Mouse (Mus musculus) liver, embryonic 15.5 days (tissue): ENCODE results near the gene Mymk. TPM values are rescaled to one million over a fixed set of nuclear protein-coding genes. Genes with fewer than 3 reads are reported as not detected.

ENCODE experiments used
- ATAC-seq: fragments of 200-750 bp; cut with Nextera tagmentation; 2 replicates; pipeline ENCODE4 v1.8.0; 2017; ENCODE audit warnings: moderate number of reproducible peaks, mild to moderate bottlenecking, moderate library complexity; ENCODE audit not compliant: insufficient read depth
- H3K27ac ChIP-seq: fragments of 300-500 bp; sonication (generic); replicated peaks from 2 replicates; pipeline ENCODE4 v1.5.1; 2015; ENCODE audit warnings: mild to moderate bottlenecking, inconsistent platforms
- H3K27me3 ChIP-seq: fragments of 300-500 bp; sonication (generic); 2 replicates; pipeline ENCODE4 v1.6.1; 2015; ENCODE audit warnings: mild to moderate bottlenecking, inconsistent platforms
- H3K36me3 ChIP-seq: fragments of 300-500 bp; sonication (generic); replicated peaks from 2 replicates; pipeline ENCODE4 v1.6.1; 2015; ENCODE audit warnings: moderate library complexity, mild to moderate bottlenecking, inconsistent platforms
- H3K4me1 ChIP-seq: fragments of 300-500 bp; sonication (generic); replicated peaks from 2 replicates; pipeline ENCODE4 v1.6.1; 2015; ENCODE audit warnings: inconsistent platforms
- H3K4me2 ChIP-seq: fragments of 300-500 bp; sonication (generic); 2 replicates; pipeline ENCODE4 v1.6.1; 2015; ENCODE audit warnings: moderate library complexity, mild to moderate bottlenecking, inconsistent platforms
- H3K4me3 ChIP-seq: fragments of 300-500 bp; sonication (generic); replicated peaks from 2 replicates; pipeline ENCODE4 v1.5.1; 2015; ENCODE audit warnings: mild to moderate bottlenecking, inconsistent platforms
- H3K9ac ChIP-seq: fragments of 300-500 bp; sonication (generic); 2 replicates; pipeline ENCODE4 v1.6.1; 2015; ENCODE audit warnings: moderate library complexity, mild to moderate bottlenecking, inconsistent platforms
- H3K9me3 ChIP-seq: fragments of 300-500 bp; sonication (generic); replicated peaks from 2 replicates; pipeline ENCODE4 v1.6.1; 2016; ENCODE audit warnings: inconsistent platforms
- WGBS: fragments of 180-500 bp; shearing (Covaris S2); methylation state at CpG from one replicate; pipeline ENCODE4 v1.1.7; 2015; ENCODE audit warnings: mixed read lengths; ENCODE audit not compliant: insufficient replicate concordance; 5-methylcytosine and 5-hydroxymethylcytosine counted together
- polyA plus RNA-seq: library from polyadenylated mRNA; unstranded; fragments of >200 nt; fragmentation: Nextera tagmentation; extraction: Ambion mirVana; gene quantifications from 2 replicates; pipeline ENCODE4 v1.2.1, GENCODE M21; 2015

Mymk gene
- polyA plus RNA-seq, 1 experiment from 2014 or later, result 2.5 TPM

- WGBS, result 58% methylated on average over 2 of the region's 2 CpGs
- H3K9me3 ChIP-seq, result no peaks in the 10 kb centered on the region
Observed at GRCm38 (mm10) chr2:27019530-27019929, 52.4 kb downstream of the Mymk start.

DNA sequence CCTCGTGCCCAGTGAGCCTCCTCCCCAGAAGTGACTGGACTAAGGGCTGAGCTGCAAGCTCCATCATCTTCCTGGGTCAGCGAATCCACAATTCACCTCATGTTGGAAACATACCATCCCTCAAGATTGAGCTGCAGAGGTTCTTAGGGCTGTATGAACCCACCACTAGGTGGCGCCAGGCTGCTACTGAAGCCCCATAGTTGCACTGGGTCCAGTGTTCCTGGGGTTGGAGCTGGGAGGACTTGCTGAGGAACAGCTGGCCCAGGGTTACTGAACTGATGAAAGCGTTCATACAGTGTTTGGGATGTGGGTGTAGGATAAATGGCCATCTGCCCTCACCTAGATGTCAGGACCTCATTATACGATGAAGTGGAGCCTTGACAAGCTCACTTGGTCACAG is 54.2 kb downstream of the Mymk start:
- Histone ChIP-seq H3K36me3 (peaks cover 40% of the 10 kb centered on the region), H3K4me2 (no peak overlapping the region), H3K4me3 (no peak overlapping the region), H3K9ac (no peak overlapping the region), H3K9me3 (no peaks in the 10 kb centered on the region), H3K27ac (no peak overlapping the region), H3K4me1 (no peaks in the 10 kb centered on the region), H3K27me3 (no peaks in the 10 kb centered on the region)
- no peak; the same call in 1 of the 2 replicates for ATAC-seq
- WGBS, result 36% methylated on average over 5 of the region's 5 CpGs

More at GRCm38 (mm10) chr2:27019530-27019929, 52.4 kb downstream of the Mymk start:
- no peak for ATAC-seq
- no peaks in the 10 kb centered on the region for H3K4me1 ChIP-seq
- H3K27ac ChIP-seq, result no peak overlapping the region
- no peak overlapping the region for H3K4me2 ChIP-seq
- peaks cover 28% of the 10 kb centered on the region for H3K36me3 ChIP-seq
- H3K9ac ChIP-seq, result no peak overlapping the region
- H3K27me3 ChIP-seq, result no peaks in the 10 kb centered on the region
- H3K4me3 ChIP-seq, result no peak overlapping the region

Other genes with a start within 250 kb of the Mymk start
- gene Abo, start 207.2 kb downstream of the Mymk start, polyA plus RNA-seq, result not detected in 2 replicates
- gene Surf6, start 169.3 kb downstream of the Mymk start, polyA plus RNA-seq, result 9.9 and 10.8 TPM in 2 replicates
- 19.0 TPM in 2 replicates for gene Med22, start 161.5 kb downstream of the Mymk start, polyA plus RNA-seq
- gene Rpl7a, start 161.4 kb downstream of the Mymk start, polyA plus RNA-seq, result 341 and 352 TPM in 2 replicates
- 19.0 and 21.4 TPM in 2 replicates for gene Surf2, start 155.8 kb downstream of the Mymk start, polyA plus RNA-seq
- gene Surf1, start 155.6 kb downstream of the Mymk start, polyA plus RNA-seq, result 33.3 and 33.8 TPM in 2 replicates
- 118 and 129 TPM in 2 replicates for gene Surf4, start 138.3 kb downstream of the Mymk start, polyA plus RNA-seq
- gene Stkld1, start 138.1 kb downstream of the Mymk start, polyA plus RNA-seq, result 0.06 and 0.08 TPM in 2 replicates
- 19.2 and 19.9 TPM in 2 replicates for gene Rexo4, start 107.8 kb downstream of the Mymk start, polyA plus RNA-seq
- 1.6 and 2.0 TPM in 2 replicates for gene Adamts13, start 98.8 kb downstream of the Mymk start, polyA plus RNA-seq
- gene Cacfd1, start 62.3 kb downstream of the Mymk start, polyA plus RNA-seq, result 13.2 and 15.0 TPM in 2 replicates
- gene Slc2a6, start 44.2 kb downstream of the Mymk start, polyA plus RNA-seq, result 0.28 and 0.29 TPM in 2 replicates
- gene Adamtsl2, start 7.2 kb upstream of the Mymk start, polyA plus RNA-seq, result 0.32 and 0.48 TPM in 2 replicates
- not detected in 2 replicates for gene Fam163b, start 70.3 kb upstream of the Mymk start, polyA plus RNA-seq
- 0.07 TPM in 2 replicates for gene Dbh, start 93.1 kb upstream of the Mymk start, polyA plus RNA-seq
- gene Sardh, start 176.2 kb upstream of the Mymk start, polyA plus RNA-seq, result 51.2 and 68.3 TPM in 2 replicates